Mouse (Mus musculus) embryo, embryonic 10 days (tissue): ENCODE results near the gene Insl3.
A peak's percentile ranks its signal among the peaks of the same experiment; 100 is the strongest.

Experiments used
- DNase-seq: peaks from one replicate; pipeline ENCODE4 v3.0.0-alpha.2; 2015; ENCODE audit warnings: low spot score

Gene Insl3

GRCm38 (mm10) chr8:71689028-71689427, at the start of gene Insl3:
Gene Insl3, plus strand, starts transcription at chr8:71689214.
- DNase-seq, result no peak

GRCm38 (mm10) chr8:71639318-71639717, 49.7 kb upstream of the Insl3 start:
- DNase-seq, result no peak

- DNase-seq, result no peak
Observed at GRCm38 (mm10) chr8:71645510-71645909, 43.5 kb upstream of the Insl3 start.

GRCm38 (mm10) chr8:71654600-71654999, 34.4 kb upstream of the Insl3 start:
- peak; percentile 36 for DNase-seq

GRCm38 (mm10) chr8:71657816-71658215, 31.2 kb upstream of the Insl3 start:
- DNase-seq, result no peak

GRCm38 (mm10) chr8:71658515-71659049, 30.4 kb upstream of the Insl3 start:
- no peak for DNase-seq

- no peak for DNase-seq
Observed at GRCm38 (mm10) chr8:71659751-71660150, 29.3 kb upstream of the Insl3 start.

- peak; percentile 93 for DNase-seq
Observed at GRCm38 (mm10) chr8:71660325-71661120, 28.5 kb upstream of the Insl3 start.

- DNase-seq, result peak; percentile 78
Observed at GRCm38 (mm10) chr8:71665331-71666130, 23.5 kb upstream of the Insl3 start.

GRCm38 (mm10) chr8:71666855-71667254, 22.2 kb upstream of the Insl3 start:
- no peak for DNase-seq

- DNase-seq, result no peak
Observed at GRCm38 (mm10) chr8:71667256-71667655, 21.8 kb upstream of the Insl3 start.

GRCm38 (mm10) chr8:71668220-71668975, 20.6 kb upstream of the Insl3 start:
- peak; percentile 66 for DNase-seq

- no peak for DNase-seq
Observed at GRCm38 (mm10) chr8:71670198-71670597, 18.8 kb upstream of the Insl3 start.

GRCm38 (mm10) chr8:71670621-71671548, 18.1 kb upstream of the Insl3 start:
- peak; percentile 83 for DNase-seq

GRCm38 (mm10) chr8:71671549-71671965, 17.5 kb upstream of the Insl3 start, which contains the start of gene Unc13a:
Gene Unc13a, minus strand, starts transcription at chr8:71671757.
- peak; percentile 89 for DNase-seq

GRCm38 (mm10) chr8:71672168-71672735, 16.8 kb upstream of the Insl3 start:
- DNase-seq, result no peak

- no peak for DNase-seq
Observed at GRCm38 (mm10) chr8:71674071-71674470, 14.9 kb upstream of the Insl3 start.

GRCm38 (mm10) chr8:71675456-71676019, 13.5 kb upstream of the Insl3 start:
- DNase-seq, result no peak

- no peak for DNase-seq
Observed at GRCm38 (mm10) chr8:71676020-71676741, 12.8 kb upstream of the Insl3 start, which contains the start of gene Jak3. Gene Jak3, plus strand, starts transcription at chr8:71676296.
